13 mouse cellular contexts compared by ENCODE assay signal in genomic region chr5:90758020-90758605, GRCm38 (mm10). TPM values are rescaled to one million over a fixed set of nuclear protein-coding genes. Genes with fewer than 3 reads are reported as not detected.
DNase-seq lines count a peak whose midpoint lies in the region; ATAC-seq and TF ChIP-seq lines count a peak whose summit lies in the region.
"Had no signal": no experiment of that assay in that cellular context is flagged by ENCODE, and none has a peak within 500 bp of the region (broad histone marks: within the 10 kb centered on the region; RNA-seq: fewer than 3 reads in every experiment).

No protein-coding gene starts in this region.

- no peak overlapping the region for H3K9ac ChIP-seq in midbrain, embryonic 14.5 days (replicated peaks; ENCODE audit: low read length)
- H3K9ac ChIP-seq in midbrain, embryonic 11.5 days (ENCODE audit: low read length) = no peak overlapping the region
- H3K9ac ChIP-seq: liver, embryonic 13.5 days had no signal

- no peak overlapping the region for H3K4me2 ChIP-seq in midbrain, embryonic 14.5 days (ENCODE audit: low read length)
- no peak overlapping the region for H3K4me2 ChIP-seq in midbrain, embryonic 11.5 days
- H3K4me2 ChIP-seq: liver, embryonic 13.5 days had no signal

- ATAC-seq in midbrain, embryonic 14.5 days (ENCODE audit: low FRiP score, low TSS enrichment) = no peak
- no peak for ATAC-seq in midbrain, embryonic 11.5 days (ENCODE audit: low FRiP score)
- peak; percentile 59 for ATAC-seq in megakaryocyte progenitor cell, adult 5-6 weeks (replicated peaks; ENCODE audit: poor library complexity)

- no peak overlapping the region for H3K27ac ChIP-seq in midbrain, embryonic 14.5 days (replicated peaks; ENCODE audit: low read depth, low read length)
- H3K27ac ChIP-seq in midbrain, embryonic 11.5 days (ENCODE audit: low read depth, low read length) = no peak overlapping the region
- no peak overlapping the region for H3K27ac ChIP-seq in left cerebral cortex, adult 2 months
- H3K27ac ChIP-seq: liver, embryonic 13.5 days had no signal

- 0 out of 2 replicates have a peak, but pooled peaks cover 3% of the 10 kb centered on the region for H3K27me3 ChIP-seq in midbrain, embryonic 14.5 days (ENCODE audit: control insufficient read depth, insufficient read depth, low read length)
- peaks cover 8% of the 10 kb centered on the region; the same call in 1 of the 2 replicates for H3K27me3 ChIP-seq in midbrain, embryonic 11.5 days (ENCODE audit: control insufficient read depth, insufficient read depth, low read length)

- no peak for TF ChIP-seq CTCF in left cerebral cortex, adult 2 months (IDR thresholded peaks at IDR 0.05)

- H3K4me1 ChIP-seq in midbrain, embryonic 14.5 days (ENCODE audit: control insufficient read depth, insufficient read depth, low read length) = 0 out of 2 replicates have a peak, but pooled peaks cover 3% of the 10 kb centered on the region
- H3K4me1 ChIP-seq in midbrain, embryonic 11.5 days (ENCODE audit: control insufficient read depth, insufficient read depth, low read length) = peaks cover 5% of the 10 kb centered on the region; the same call in 1 of the 2 replicates

- peak; percentile 36 for DNase-seq in gastrocnemius, adult 18-20 months (ENCODE audit: low spot score)
- no peak for DNase-seq in gastrocnemius, postnatal 25 days
- peak; percentile 12 for DNase-seq in midbrain, embryonic 14.5 days
- DNase-seq in midbrain, embryonic 11.5 days (ENCODE audit: low spot score, missing footprints) = no peak
- peak; percentile 28 for DNase-seq in fat pad, adult 2 months (ENCODE audit: extremely low read depth, low read depth, low spot score)
- no peak for DNase-seq in layer of hippocampus, adult 9-10 months (ENCODE audit: low spot score)
- DNase-seq in left cerebral cortex, adult 2 months (ENCODE audit: extremely low spot score in 1 of 2, low spot score in 2 of 2) = no peak
- DNase-seq: adrenal gland, adult 8-10 months; liver, embryonic 13.5 days had no signal

- H3K9me3 ChIP-seq in midbrain, embryonic 14.5 days (ENCODE audit: control insufficient read depth, low read length) = no peaks in the 10 kb centered on the region
- H3K9me3 ChIP-seq in midbrain, embryonic 11.5 days (ENCODE audit: control insufficient read depth, low read length) = no peaks in the 10 kb centered on the region
- H3K9me3 ChIP-seq: liver, embryonic 13.5 days had no signal

- H3K36me3 ChIP-seq in midbrain, embryonic 14.5 days (ENCODE audit: control insufficient read depth, insufficient read depth, low read length) = no peaks in the 10 kb centered on the region
- H3K36me3 ChIP-seq in midbrain, embryonic 11.5 days (ENCODE audit: control insufficient read depth, insufficient read depth, low read length) = no peaks in the 10 kb centered on the region
- H3K36me3 ChIP-seq: liver, embryonic 13.5 days had no signal

- 40% methylated on average over 5 of the region's 5 CpGs for WGBS in midbrain, embryonic 14.5 days
- WGBS in midbrain, embryonic 11.5 days = 47% methylated on average over 5 of the region's 5 CpGs

- no peak overlapping the region for H3K4me3 ChIP-seq in midbrain, embryonic 14.5 days (replicated peaks; ENCODE audit: low read depth, low read length)
- H3K4me3 ChIP-seq in midbrain, embryonic 11.5 days (ENCODE audit: low read depth, low read length) = no peak overlapping the region
- no peak overlapping the region for H3K4me3 ChIP-seq in left cerebral cortex, adult 2 months
- H3K4me3 ChIP-seq: liver, embryonic 13.5 days had no signal

- intact Hi-C loops in left cerebral cortex, adult 2 months (cut with DNase I) = no loop called here

RNA-seq across cellular contexts. Expression of gene Cxcl5, which starts 1.0 kb away (rescaled TPM):
- not detected for total RNA-seq in gastrocnemius, adult 18-20 months (2021)
- total RNA-seq in gastrocnemius, postnatal 25 days (2021) = not detected
- 0.18 TPM in 1 of 2 replicates, not detected in the other for polyA plus RNA-seq in midbrain, embryonic 14.5 days (2014; fragmentation: Nextera tagmentation; extraction: Ambion mirVana)
- 0.11 and 0.26 TPM in 2 replicates for polyA plus RNA-seq in midbrain, embryonic 11.5 days (2014; fragmentation: Nextera tagmentation; extraction: Ambion mirVana)
- not detected in 2 replicates for total RNA-seq in megakaryocyte progenitor cell, adult 5-6 weeks (2015)
- not detected in 2 replicates for total RNA-seq in megakaryocyte progenitor cell, adult 5-6 weeks (2017)
- under 1 TPM in 1 of 2 experiments, not detected in 1; 0.35 TPM for total RNA-seq in left cerebral cortex, adult 2 months (2021)
- total RNA-seq: adrenal gland, adult 8-10 months; gastrocnemius, adult 8-10 months had no signal

RNA-seq across cellular contexts. Expression of gene Ppbp, which starts 10.2 kb away (rescaled TPM):
- under 1 TPM; 0.21 to 0.28 TPM for total RNA-seq in gastrocnemius, adult 18-20 months (2021)
- total RNA-seq in gastrocnemius, postnatal 25 days (2021) = under 1 TPM; 0.33 to 0.67 TPM
- 0.27 and 0.99 TPM in 2 replicates for polyA plus RNA-seq in midbrain, embryonic 14.5 days (2014; fragmentation: Nextera tagmentation; extraction: Ambion mirVana)
- 16.5 and 19.5 TPM in 2 replicates for polyA plus RNA-seq in midbrain, embryonic 11.5 days (2014; fragmentation: Nextera tagmentation; extraction: Ambion mirVana)
- 0.66 TPM in 1 of 2 replicates, not detected in the other for total RNA-seq in megakaryocyte progenitor cell, adult 5-6 weeks (2015)
- total RNA-seq in megakaryocyte progenitor cell, adult 5-6 weeks (2017) = not detected in 2 replicates
- total RNA-seq in left cerebral cortex, adult 2 months (2021) = under 1 TPM; 0.44 to 0.66 TPM

RNA-seq across cellular contexts. Expression of gene Pf4, which starts 14.1 kb away (rescaled TPM):
- 10 to 100 TPM in 1 of 2 experiments, 1 to 10 TPM in 1; 5.6 to 15.2 TPM for total RNA-seq in gastrocnemius, adult 18-20 months (2021)
- total RNA-seq in gastrocnemius, postnatal 25 days (2021) = 10 to 100 TPM; 11.0 to 14.8 TPM
- 2.9 and 40.6 TPM in 2 replicates for polyA plus RNA-seq in midbrain, embryonic 14.5 days (2014; fragmentation: Nextera tagmentation; extraction: Ambion mirVana)
- polyA plus RNA-seq in midbrain, embryonic 11.5 days (2014; fragmentation: Nextera tagmentation; extraction: Ambion mirVana) = 85.1 and 96.3 TPM in 2 replicates
- 0.64 and 3.3 TPM in 2 replicates for total RNA-seq in megakaryocyte progenitor cell, adult 5-6 weeks (2015)
- total RNA-seq in megakaryocyte progenitor cell, adult 5-6 weeks (2017) = 1.2 and 2.2 TPM in 2 replicates
- total RNA-seq in left cerebral cortex, adult 2 months (2021) = 1 to 10 TPM; 3.5 to 3.8 TPM

RNA-seq across cellular contexts. Expression of gene Cxcl3, which starts 27.8 kb away (rescaled TPM):
- not detected for total RNA-seq in gastrocnemius, adult 18-20 months (2021)
- not detected for total RNA-seq in gastrocnemius, postnatal 25 days (2021)
- polyA plus RNA-seq in midbrain, embryonic 14.5 days (2014; fragmentation: Nextera tagmentation; extraction: Ambion mirVana) = not detected in 2 replicates
- not detected in 2 replicates for polyA plus RNA-seq in midbrain, embryonic 11.5 days (2014; fragmentation: Nextera tagmentation; extraction: Ambion mirVana)
- not detected in 2 replicates for total RNA-seq in megakaryocyte progenitor cell, adult 5-6 weeks (2015)
- not detected in 2 replicates for total RNA-seq in megakaryocyte progenitor cell, adult 5-6 weeks (2017)
- total RNA-seq in left cerebral cortex, adult 2 months (2021) = not detected
- total RNA-seq: adrenal gland, adult 8-10 months; gastrocnemius, adult 8-10 months had no signal
- polyA plus RNA-seq: cortical plate, adult 2 months; large intestine, adult 2 months; liver, embryonic 13.5 days had no signal

RNA-seq across cellular contexts. Expression of gene Cxcl15, which starts 36.2 kb away (rescaled TPM):
- total RNA-seq in gastrocnemius, adult 18-20 months (2021) = not detected
- total RNA-seq in gastrocnemius, postnatal 25 days (2021) = not detected
- polyA plus RNA-seq in midbrain, embryonic 14.5 days (2014; fragmentation: Nextera tagmentation; extraction: Ambion mirVana) = not detected in 2 replicates
- polyA plus RNA-seq in midbrain, embryonic 11.5 days (2014; fragmentation: Nextera tagmentation; extraction: Ambion mirVana) = not detected in 2 replicates
- total RNA-seq in megakaryocyte progenitor cell, adult 5-6 weeks (2015) = not detected in 2 replicates
- not detected in 2 replicates for total RNA-seq in megakaryocyte progenitor cell, adult 5-6 weeks (2017)
- total RNA-seq in left cerebral cortex, adult 2 months (2021) = not detected
- total RNA-seq: adrenal gland, adult 8-10 months; gastrocnemius, adult 8-10 months had no signal
- polyA plus RNA-seq: cortical plate, adult 2 months; large intestine, adult 2 months; liver, embryonic 13.5 days had no signal

Comparison
In these comparisons a context has a peak if more than half of its experiments do, and no peak if none do; other contexts are left out.
1. DNase-seq: peak in gastrocnemius, adult 18-20 months (single experiment), midbrain, embryonic 14.5 days (single experiment) and fat pad, adult 2 months (single experiment); none in gastrocnemius, postnatal 25 days (single experiment), midbrain, embryonic 11.5 days (single experiment), layer of hippocampus, adult 9-10 months (single experiment) and left cerebral cortex, adult 2 months (0 of 2).